Mouse (Mus musculus): ENCODE data around the gene Cxcl2. TPM values are rescaled to one million over a fixed set of nuclear protein-coding genes. Genes with fewer than 3 reads are reported as not detected.

The Cxcl2 gene
- polyA plus RNA-seq, 1 experiment from 2014 or later, result not detected

DNA sequence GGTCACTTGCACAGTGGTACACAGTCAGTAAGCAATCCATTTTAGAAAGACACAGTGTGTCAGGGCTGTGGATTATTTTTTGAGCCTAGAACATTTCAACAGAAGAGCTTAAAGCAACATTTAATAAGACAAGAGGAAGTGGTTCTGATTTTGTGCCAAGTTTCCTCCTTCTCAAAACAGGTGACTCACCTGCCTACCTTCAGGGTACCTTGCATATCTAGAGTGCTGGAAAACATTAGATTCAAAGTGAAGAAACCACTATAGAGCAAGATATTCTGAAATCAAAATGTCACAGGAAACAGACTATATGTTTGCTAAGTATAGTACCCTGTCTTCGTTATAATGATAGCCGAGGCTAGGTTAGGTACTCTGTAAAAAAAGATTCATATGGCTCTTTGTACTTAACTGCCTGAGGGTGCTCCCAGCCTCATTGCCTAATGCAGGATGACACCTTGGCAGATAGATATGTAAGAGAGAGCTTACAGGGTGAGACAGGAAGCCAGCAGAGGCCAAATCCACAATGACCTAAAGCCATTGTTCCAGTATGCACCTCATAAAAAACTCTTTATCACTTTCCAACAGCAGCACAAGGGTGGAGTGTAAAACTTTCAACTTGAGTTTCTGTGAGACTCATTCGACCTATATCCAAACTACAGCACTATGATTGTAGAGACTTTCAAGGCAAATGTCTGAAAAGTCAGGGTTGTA lies 24.2 kb upstream of the Cxcl2 start:
- WGBS, result 86% methylated on average over 3 of the region's 3 CpGs
- Histone ChIP-seq H3K4me1 (no peaks in the 10 kb centered on the region), H3K4me3 (no peak overlapping the region), H3K27ac (replicated peaks) (no peak overlapping the region), H3K27me3 (no peaks in the 10 kb centered on the region), H3K9me3 (no peaks in the 10 kb centered on the region), H3K4me2 (replicated peaks) (no peak overlapping the region), H3K9ac (replicated peaks) (no peak overlapping the region), H3K36me3 (no peaks in the 10 kb centered on the region)
- ATAC-seq (replicated peaks), result no peak

DNA sequence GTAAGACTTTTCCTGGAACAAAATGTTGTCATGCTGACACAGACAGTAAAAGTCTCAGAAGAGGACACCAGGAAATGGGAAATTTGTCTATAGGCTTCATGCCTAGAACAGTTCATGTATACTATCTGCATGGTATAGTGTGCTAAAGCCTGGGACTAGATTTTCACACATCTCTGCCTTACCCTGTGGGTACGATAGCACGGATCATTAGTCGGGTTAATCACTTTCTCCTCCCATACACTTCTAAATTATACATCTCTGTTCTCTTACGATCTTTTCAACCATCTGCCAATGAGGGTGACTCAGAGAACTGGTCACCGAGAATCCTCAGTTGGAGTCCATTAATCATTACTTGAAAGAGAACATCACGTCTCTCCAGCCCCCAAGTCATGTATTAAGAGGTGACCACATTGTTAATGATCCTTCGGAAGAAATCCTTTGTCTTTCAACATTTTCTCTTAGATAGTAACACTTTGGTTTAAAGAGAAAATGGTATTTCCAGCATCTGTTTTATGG lies 23.3 kb upstream of the Cxcl2 start:
- Histone ChIP-seq H3K4me3 (no peak overlapping the region), H3K27me3 (no peaks in the 10 kb centered on the region), H3K4me2 (replicated peaks) (no peak overlapping the region), H3K9me3 (no peaks in the 10 kb centered on the region), H3K4me1 (no peaks in the 10 kb centered on the region), H3K9ac (replicated peaks) (no peak overlapping the region), H3K36me3 (no peaks in the 10 kb centered on the region), H3K27ac (replicated peaks) (no peak overlapping the region)
- 77% methylated on average over 7 of the region's 7 CpGs for WGBS
- ATAC-seq (replicated peaks), result no peak

DNA sequence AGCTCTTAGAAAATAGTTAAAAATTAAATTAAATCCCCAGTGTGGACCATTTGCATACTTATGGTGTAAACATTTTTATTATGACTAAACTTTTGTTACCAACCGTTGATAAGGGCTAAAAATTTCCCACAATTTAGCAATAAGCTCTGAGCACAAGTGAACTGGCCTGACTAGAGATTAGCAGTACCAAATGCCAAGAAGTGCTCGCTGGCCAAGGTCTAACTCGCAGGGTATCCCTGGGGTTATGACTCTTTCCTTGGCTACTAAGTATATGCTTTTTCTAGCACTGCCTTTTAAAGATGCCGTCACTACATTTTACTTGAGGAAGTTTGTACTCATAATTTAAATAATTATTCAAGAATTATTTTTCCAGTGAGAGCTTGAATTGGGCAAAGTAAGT lies 22.6 kb upstream of the Cxcl2 start:
- no peaks in the 10 kb centered on the region for H3K9me3 ChIP-seq
- no peak overlapping the region for H3K4me2 ChIP-seq (replicated peaks)
- no peaks in the 10 kb centered on the region for H3K36me3 ChIP-seq
- no peaks in the 10 kb centered on the region for H3K4me1 ChIP-seq
- H3K9ac ChIP-seq (replicated peaks), result no peak overlapping the region
- H3K4me3 ChIP-seq, result no peak overlapping the region
- no peak for ATAC-seq (replicated peaks)
- WGBS, result 87% methylated on average over 4 of the region's 4 CpGs
- no peaks in the 10 kb centered on the region for H3K27me3 ChIP-seq
- no peak overlapping the region for H3K27ac ChIP-seq (replicated peaks)

DNA sequence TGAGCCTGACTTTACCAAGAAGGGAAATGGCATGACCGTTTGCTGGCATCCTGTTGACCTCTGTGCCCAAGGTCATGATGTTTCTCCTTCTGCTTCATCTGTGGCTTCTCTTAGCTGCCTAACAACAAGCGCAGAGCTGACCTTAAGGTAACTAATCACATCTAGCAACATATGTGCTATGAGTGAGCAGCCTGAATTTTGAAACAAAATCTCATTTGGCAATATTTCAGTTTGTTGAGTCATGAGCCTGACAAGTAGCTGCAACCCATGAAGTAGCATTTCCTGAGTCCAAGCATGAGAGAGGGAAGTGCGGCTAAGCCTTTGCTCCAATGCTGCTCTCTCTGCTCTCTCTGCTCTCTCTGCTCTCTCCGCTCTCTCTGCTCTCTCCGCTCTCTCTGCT lies 22.0 kb upstream of the Cxcl2 start:
- Histone ChIP-seq H3K4me1 (no peaks in the 10 kb centered on the region), H3K4me3 (no peak overlapping the region), H3K4me2 (replicated peaks) (no peak overlapping the region), H3K36me3 (no peaks in the 10 kb centered on the region), H3K9ac (replicated peaks) (no peak overlapping the region), H3K27ac (replicated peaks) (no peak overlapping the region), H3K27me3 (no peaks in the 10 kb centered on the region), H3K9me3 (no peaks in the 10 kb centered on the region)
- 90% methylated on average over 5 of the region's 5 CpGs for WGBS
- ATAC-seq (replicated peaks), result no peak

DNA sequence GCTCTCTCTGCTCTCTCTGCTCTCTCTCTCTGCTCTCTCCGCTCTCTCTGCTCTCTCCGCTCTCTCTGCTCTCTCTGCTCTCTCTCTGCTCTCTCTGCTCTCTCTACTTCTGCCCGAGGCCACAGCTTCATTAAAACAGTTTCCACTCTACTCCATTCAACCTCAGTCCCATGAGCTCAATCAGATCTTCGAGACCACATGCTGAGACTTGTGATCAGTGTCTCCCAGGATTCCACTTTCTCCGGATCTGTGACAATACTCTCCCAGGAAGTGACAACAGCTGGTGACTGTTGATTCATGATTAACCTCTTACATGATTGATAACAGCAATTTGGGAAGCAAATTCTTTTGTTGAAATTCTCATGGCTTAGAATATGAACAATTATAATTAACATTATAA lies 21.5 kb upstream of the Cxcl2 start:
- WGBS, result 78% methylated on average over 5 of the region's 5 CpGs
- no peaks in the 10 kb centered on the region for H3K9me3 ChIP-seq
- no peak for ATAC-seq (replicated peaks)
- no peak overlapping the region for H3K4me3 ChIP-seq
- no peak overlapping the region for H3K9ac ChIP-seq (replicated peaks)
- H3K4me2 ChIP-seq (replicated peaks), result no peak overlapping the region
- H3K4me1 ChIP-seq, result no peaks in the 10 kb centered on the region
- H3K36me3 ChIP-seq, result no peaks in the 10 kb centered on the region
- no peaks in the 10 kb centered on the region for H3K27me3 ChIP-seq
- no peak overlapping the region for H3K27ac ChIP-seq (replicated peaks)

DNA sequence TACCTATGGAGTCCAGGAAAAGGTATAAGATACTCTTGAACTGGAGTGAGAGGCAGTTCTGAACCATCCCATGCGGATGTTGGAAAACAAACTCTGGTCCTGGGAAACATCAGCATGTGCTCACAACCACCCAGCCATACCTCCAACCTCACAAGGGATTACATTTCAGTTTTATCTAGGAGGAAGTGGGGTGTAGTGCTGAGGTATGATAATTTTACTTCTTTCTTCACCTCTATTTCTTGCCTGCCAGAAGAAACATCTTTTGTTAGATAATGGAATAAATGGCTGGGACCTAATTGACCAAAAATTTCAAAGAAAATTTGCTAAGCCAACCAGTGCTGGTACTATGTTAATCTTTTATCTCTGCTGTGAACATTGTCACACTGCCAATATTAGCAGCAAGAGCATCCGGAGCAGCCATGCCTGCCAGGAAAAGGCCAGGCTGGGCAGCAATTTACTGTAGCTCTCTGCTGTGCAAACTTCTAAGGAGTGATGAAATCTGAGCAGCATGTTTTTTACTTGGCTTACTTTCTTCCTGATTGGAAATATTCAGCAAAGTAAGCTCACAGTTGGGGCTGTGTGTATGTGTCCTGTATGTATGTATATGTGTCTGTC lies 18.9 kb upstream of the Cxcl2 start:
- Histone ChIP-seq H3K9me3 (no peaks in the 10 kb centered on the region), H3K36me3 (no peaks in the 10 kb centered on the region), H3K27ac (replicated peaks) (no peak overlapping the region), H3K4me1 (no peaks in the 10 kb centered on the region), H3K27me3 (no peaks in the 10 kb centered on the region), H3K4me3 (no peak overlapping the region), H3K4me2 (replicated peaks) (no peak overlapping the region), H3K9ac (replicated peaks) (no peak overlapping the region)
- 0 out of 2 replicates have a peak, but pooled peaks have one; percentile 29 for ATAC-seq (replicated peaks)
- WGBS, result 69% methylated on average over 2 of the region's 2 CpGs

DNA sequence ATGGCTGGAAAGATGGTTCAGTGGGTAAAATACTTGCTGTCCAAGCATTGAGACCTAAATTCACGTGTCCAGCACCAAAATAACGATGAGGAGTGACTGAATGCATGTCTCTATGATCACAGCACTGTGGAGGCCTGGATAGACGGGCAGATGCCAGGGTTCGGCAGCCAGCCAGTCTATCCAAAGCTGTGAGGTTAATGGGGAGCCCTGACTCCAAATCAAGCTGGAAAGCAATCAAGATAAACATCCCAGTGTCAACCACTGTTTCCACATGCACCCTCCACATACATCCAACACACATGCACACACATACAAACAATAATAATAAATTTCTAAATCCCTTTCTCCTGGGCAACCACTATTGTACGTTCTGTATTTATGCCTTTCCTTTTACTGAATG lies 15.0 kb upstream of the Cxcl2 start:
- H3K9ac ChIP-seq (replicated peaks), result no peak overlapping the region
- no peaks in the 10 kb centered on the region for H3K27me3 ChIP-seq
- no peaks in the 10 kb centered on the region for H3K9me3 ChIP-seq
- peaks cover 10% of the 10 kb centered on the region for H3K4me1 ChIP-seq
- no peaks in the 10 kb centered on the region for H3K36me3 ChIP-seq
- no peak overlapping the region for H3K4me3 ChIP-seq
- 70% methylated on average over 5 of the region's 5 CpGs for WGBS
- no peak overlapping the region for H3K4me2 ChIP-seq (replicated peaks)
- ATAC-seq (replicated peaks), result no peak
- H3K27ac ChIP-seq (replicated peaks), result no peak overlapping the region

DNA sequence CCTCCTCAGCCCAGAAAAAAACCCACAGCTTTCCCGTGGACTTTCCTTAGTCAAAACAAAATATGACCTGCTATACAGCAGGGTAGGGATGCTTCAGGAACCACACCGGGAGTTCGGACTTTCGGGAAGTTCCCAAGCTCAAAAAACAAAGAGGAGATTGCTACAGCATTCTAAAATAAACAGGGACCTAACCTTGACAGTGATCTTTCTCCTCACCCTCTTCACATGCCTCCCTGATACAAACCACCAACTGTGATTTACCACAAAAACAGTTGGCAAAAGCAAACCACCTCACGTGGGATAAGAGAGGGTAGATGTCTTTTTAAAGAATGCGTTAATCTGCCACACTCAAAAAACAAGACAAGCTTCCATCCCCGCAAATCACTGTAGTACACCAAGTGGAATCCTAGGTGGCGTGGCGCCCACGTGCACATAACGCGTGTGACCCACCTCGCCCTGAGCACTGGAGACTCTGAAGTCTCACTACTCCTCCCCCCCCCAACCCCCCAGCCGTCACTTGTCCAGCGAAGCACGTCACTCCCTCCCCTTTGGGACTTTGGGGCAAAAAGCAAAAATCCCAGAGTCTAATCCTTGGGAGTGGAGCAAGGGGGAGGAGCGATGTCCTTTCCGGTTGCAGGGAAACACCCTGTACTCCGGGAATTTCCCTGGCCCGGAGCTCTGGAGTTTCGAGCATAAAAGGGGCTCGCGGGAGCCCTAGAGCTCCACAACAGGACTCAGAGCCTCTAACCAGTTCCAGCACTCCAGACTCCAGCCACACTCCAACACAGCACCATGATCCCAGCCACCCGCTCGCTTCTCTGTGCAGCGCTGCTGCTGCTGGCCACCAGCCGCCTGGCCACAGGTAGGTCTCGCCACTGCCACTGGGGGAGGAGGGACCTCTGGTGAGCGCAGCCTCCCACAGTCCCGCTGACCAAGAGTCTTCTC lies 12.9 kb upstream of the Cxcl2 start, which contains the start of gene Cxcl1:
Gene Cxcl1 (plus strand): TSS at position 723 of the 945 bp plus-strand sequence.
- Histone ChIP-seq H3K4me3 (peak within 1 kb of the TSS; percentile 45), H3K4me2 (replicated peaks) (peak within 1 kb of the TSS; percentile 64), H3K4me1 (peaks cover 10% of the 10 kb centered on the region), H3K9ac (replicated peaks) (peak within 1 kb of the TSS; percentile 40; the same call in 1 of the 2 replicates), H3K36me3 (no peaks in the 10 kb centered on the region), H3K27ac (replicated peaks) (no peak within 1 kb of the TSS), H3K9me3 (no peaks in the 10 kb centered on the region), H3K27me3 (no peaks in the 10 kb centered on the region)
- 8% methylated on average over 30 of the region's 30 CpGs for WGBS
- peak; percentile 86 for ATAC-seq (replicated peaks)

DNA sequence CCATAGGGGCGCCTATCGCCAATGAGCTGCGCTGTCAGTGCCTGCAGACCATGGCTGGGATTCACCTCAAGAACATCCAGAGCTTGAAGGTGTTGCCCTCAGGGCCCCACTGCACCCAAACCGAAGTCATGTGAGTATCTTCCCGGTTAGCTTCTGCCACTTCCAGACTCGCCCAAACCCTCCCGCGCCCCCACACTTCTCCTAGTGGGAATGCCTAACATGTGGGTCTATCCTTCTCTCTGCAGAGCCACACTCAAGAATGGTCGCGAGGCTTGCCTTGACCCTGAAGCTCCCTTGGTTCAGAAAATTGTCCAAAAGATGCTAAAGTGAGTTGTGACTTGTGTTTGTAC lies 12.2 kb upstream of the Cxcl2 start:
- no peaks in the 10 kb centered on the region for H3K27me3 ChIP-seq
- H3K9me3 ChIP-seq, result no peaks in the 10 kb centered on the region
- H3K27ac ChIP-seq (replicated peaks), result no peak overlapping the region
- H3K9ac ChIP-seq (replicated peaks), result peak overlapping the region; percentile 40; the same call in 1 of the 2 replicates
- H3K4me1 ChIP-seq, result peaks cover 10% of the 10 kb centered on the region
- no peaks in the 10 kb centered on the region for H3K36me3 ChIP-seq
- WGBS, result 27% methylated on average over 10 of the region's 10 CpGs
- no peak; the same call in none of the 2 replicates for ATAC-seq (replicated peaks)
- peak overlapping the region; percentile 45 for H3K4me3 ChIP-seq
- peak overlapping the region; percentile 64 for H3K4me2 ChIP-seq (replicated peaks)

DNA sequence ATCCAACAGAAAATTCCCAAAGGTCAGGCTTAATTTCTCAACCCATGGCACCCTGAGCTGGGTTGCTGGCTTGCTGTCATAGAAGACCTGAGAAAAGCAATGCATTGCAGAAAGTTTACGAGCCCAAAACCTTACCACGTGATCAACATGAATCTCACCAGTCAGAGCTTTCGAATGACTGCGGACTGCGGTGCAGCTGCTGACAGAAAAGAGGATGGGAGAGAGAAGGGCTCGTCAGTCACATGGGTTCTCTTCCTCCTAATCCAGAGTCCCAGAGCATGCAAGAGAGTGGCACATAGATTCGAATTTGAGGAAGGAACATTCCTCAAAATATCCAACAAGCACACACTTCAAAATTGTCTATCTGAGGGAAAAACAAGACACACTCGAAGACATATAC lies 9.4 kb upstream of the Cxcl2 start:
- no peaks in the 10 kb centered on the region for H3K9me3 ChIP-seq
- no peak overlapping the region for H3K27ac ChIP-seq (replicated peaks)
- H3K4me1 ChIP-seq, result peaks cover 10% of the 10 kb centered on the region
- H3K27me3 ChIP-seq, result no peaks in the 10 kb centered on the region
- no peak for ATAC-seq (replicated peaks)
- H3K4me3 ChIP-seq, result no peak overlapping the region
- no peak overlapping the region for H3K4me2 ChIP-seq (replicated peaks)
- 77% methylated on average over 8 of the region's 8 CpGs for WGBS
- H3K36me3 ChIP-seq, result no peaks in the 10 kb centered on the region
- H3K9ac ChIP-seq (replicated peaks), result no peak overlapping the region

DNA sequence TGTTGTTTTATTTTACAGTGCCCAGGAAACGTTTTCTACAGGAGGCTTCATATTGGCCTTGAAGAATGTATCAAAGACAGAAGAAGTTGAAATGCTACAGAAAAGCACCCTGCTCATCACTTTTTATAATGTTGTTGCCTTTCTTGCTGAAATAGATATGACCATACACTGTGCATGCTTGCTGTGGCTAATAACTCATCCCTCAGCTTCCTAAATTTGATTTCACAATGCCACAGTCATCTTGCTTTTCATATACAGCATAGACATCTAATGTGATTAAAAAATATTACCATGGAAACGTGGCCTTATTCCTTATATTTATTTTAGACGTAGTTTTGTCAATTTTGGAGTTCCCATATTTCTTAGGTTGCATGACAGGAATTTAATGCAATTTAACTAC lies 6.2 kb upstream of the Cxcl2 start:
- no peak for ATAC-seq (replicated peaks)
- no peak overlapping the region for H3K27ac ChIP-seq (replicated peaks)
- peaks cover 8% of the 10 kb centered on the region for H3K4me1 ChIP-seq
- no peak overlapping the region for H3K4me2 ChIP-seq (replicated peaks)
- H3K9ac ChIP-seq (replicated peaks), result no peak overlapping the region
- 77% methylated on average over 3 of the region's 3 CpGs for WGBS
- H3K27me3 ChIP-seq, result no peaks in the 10 kb centered on the region
- no peaks in the 10 kb centered on the region for H3K36me3 ChIP-seq
- no peaks in the 10 kb centered on the region for H3K9me3 ChIP-seq
- no peak overlapping the region for H3K4me3 ChIP-seq

DNA sequence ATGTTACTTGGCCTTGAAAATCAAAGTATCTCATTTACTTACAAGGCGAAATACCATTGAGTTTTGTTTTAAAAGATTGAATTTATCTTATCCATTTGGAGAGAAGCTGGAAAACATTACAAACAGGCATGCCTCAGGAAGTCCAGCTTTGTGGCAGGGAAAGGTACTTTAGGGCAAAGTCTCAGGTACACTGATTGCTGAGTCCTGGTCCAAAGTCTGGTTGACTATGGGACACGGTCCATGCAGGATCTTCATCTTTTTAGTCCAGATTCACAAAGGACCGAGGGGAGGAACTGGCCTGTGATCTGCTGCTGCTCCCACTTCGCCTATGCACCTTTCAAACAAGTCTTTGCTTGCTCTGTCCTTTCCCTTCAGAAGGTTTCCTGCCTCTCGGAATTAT lies 4.4 kb upstream of the Cxcl2 start:
- 85% methylated on average over 5 of the region's 5 CpGs for WGBS
- ATAC-seq (replicated peaks), result no peak
- Histone ChIP-seq H3K27ac (replicated peaks) (no peak overlapping the region), H3K4me1 (peaks cover 17% of the 10 kb centered on the region), H3K27me3 (peaks cover 4% of the 10 kb centered on the region; the same call in 1 of the 2 replicates), H3K36me3 (no peaks in the 10 kb centered on the region), H3K9me3 (no peaks in the 10 kb centered on the region), H3K9ac (replicated peaks) (no peak overlapping the region), H3K4me2 (replicated peaks) (no peak overlapping the region), H3K4me3 (no peak overlapping the region)
